Mouse (Mus musculus) liver, embryonic 14.5 days (tissue): ENCODE measurements around the gene Olfr49. TPM values are rescaled to one million over a fixed set of nuclear protein-coding genes. Genes with fewer than 3 reads are reported as not detected.

Experiments
- ATAC-seq: fragments of 200-750 bp; cut with Nextera tagmentation; 2 replicates; pipeline ENCODE4 v1.8.0; 2017; ENCODE audit warnings: moderate number of reproducible peaks, mild to moderate bottlenecking, moderate library complexity; ENCODE audit not compliant: insufficient read depth
- DNase-seq, 3 experiments: peaks; one replicate each; pipeline ENCODE4 v3.0.0-alpha.2; 2012 to 2013; ENCODE audit warnings: low read depth in 3 of 3, low spot score in 3 of 3
- H3K27ac ChIP-seq: fragments of 300-500 bp; sonication (generic); 2 replicates; pipeline ENCODE4 v1.5.1; 2014; ENCODE audit warnings: moderate library complexity, mild to moderate bottlenecking, control low read depth, inconsistent platforms
- H3K27me3 ChIP-seq: fragments of 300-500 bp; sonication (generic); 2 replicates; pipeline ENCODE4 v1.6.1; 2014; ENCODE audit warnings: mild to moderate bottlenecking, low read length, moderate library complexity; ENCODE audit not compliant: control insufficient read depth, insufficient read depth
- H3K36me3 ChIP-seq: fragments of 300-500 bp; sonication (generic); replicated peaks from 2 replicates; pipeline ENCODE4 v1.6.1; 2014; ENCODE audit warnings: low read depth; ENCODE audit not compliant: control insufficient read depth, insufficient read depth
- H3K4me1 ChIP-seq, 2 experiments: fragments of 200-500 bp in 1 of 2; fragments of 300-500 bp in 1 of 2; sonication (generic) in 1 of 2; replicated peaks; 2 replicates each; pipeline ENCODE4 v1.6.1; 2012 to 2014; ENCODE audit warnings: antibody characterized with exemption in 1 of 2, inconsistent platforms in 1 of 2, low read length in 1 of 2; ENCODE audit not compliant: control insufficient read depth in 2 of 2, insufficient read depth in 2 of 2
- H3K4me2 ChIP-seq: fragments of 300-500 bp; sonication (generic); 2 replicates; pipeline ENCODE4 v1.6.1; 2014; ENCODE audit warnings: low read depth, mild to moderate bottlenecking, control low read depth, moderate library complexity
- H3K4me3 ChIP-seq, 2 experiments: fragments of 200-500 bp in 1 of 2; fragments of 300-500 bp in 1 of 2; sonication (generic) in 1 of 2; 2 replicates each; pipeline ENCODE4 v1.5.1; 2012 to 2014; ENCODE audit warnings: low read depth in 2 of 2, low read length in 2 of 2, mild to moderate bottlenecking in 2 of 2, control low read depth in 1 of 2, inconsistent platforms in 1 of 2, moderate library complexity in 1 of 2; ENCODE audit not compliant: insufficient read depth in 1 of 2
- H3K9ac ChIP-seq: fragments of 300-500 bp; sonication (generic); replicated peaks from 2 replicates; pipeline ENCODE4 v1.6.1; 2014; ENCODE audit warnings: mild to moderate bottlenecking, control low read depth, moderate library complexity
- H3K9me3 ChIP-seq: fragments of 300-500 bp; sonication (generic); 2 replicates; pipeline ENCODE4 v1.6.1; 2016; ENCODE audit warnings: low read length, mixed read lengths; ENCODE audit not compliant: control insufficient read depth
- CTCF ChIP-seq: IDR thresholded peaks from 2 replicates; pipeline ENCODE4 v1.5.1; 2016; ENCODE audit warnings: antibody characterized with exemption, low read depth, control low read depth
- EP300 ChIP-seq: IDR thresholded peaks from 2 replicates; pipeline ENCODE4 v1.6.1; 2016; ENCODE audit warnings: antibody characterized with exemption, low read depth
- WGBS: fragments of 180-500 bp; shearing (Covaris S2); extraction: QIAGEN DNeasy Blood & Tissue Kit; methylation state at CpG from one replicate; pipeline ENCODE4 v1.1.7; 2014; ENCODE audit not compliant: insufficient replicate concordance; 5-methylcytosine and 5-hydroxymethylcytosine counted together
- polyA plus RNA-seq, 2 experiments: library from polyadenylated mRNA; depleted of rRNA in 1 of 2; stranded (reverse) in 1 of 2; unstranded in 1 of 2; fragments of >200 nt; fragmentation: Nextera tagmentation in 1 of 2; extraction: Ambion mirVana in 1 of 2; gene quantifications; 2 replicates each; pipeline versions ENCODE4 v1.2.1 to v1.2.3; 2012 to 2014

The Olfr49 gene
- polyA plus RNA-seq, 2 experiments, result not detected

DNA sequence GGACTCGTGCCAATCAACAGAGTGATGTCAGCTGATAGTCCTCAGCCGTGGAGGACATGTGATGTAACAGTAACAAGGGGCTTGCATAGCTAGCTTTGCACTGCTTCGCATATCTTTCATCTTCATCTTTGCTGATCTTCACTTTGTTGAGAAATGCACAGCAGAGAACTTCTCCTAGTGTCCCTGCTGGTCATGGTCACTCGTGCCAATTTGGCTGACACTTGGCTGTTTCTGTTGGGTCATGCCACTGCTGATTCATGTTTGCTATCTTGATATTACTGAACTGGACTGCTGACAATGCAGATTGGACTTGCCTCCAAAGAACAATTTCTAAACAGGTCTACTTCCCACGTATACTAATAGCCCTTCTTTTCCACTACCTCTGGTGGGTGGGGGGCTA is 15.4 kb upstream of the Olfr49 start:
- DNase-seq, result no peak
- H3K27ac ChIP-seq, result no peak overlapping the region
- no peaks in the 10 kb centered on the region for H3K36me3 ChIP-seq
- H3K9me3 ChIP-seq, result no peaks in the 10 kb centered on the region
- no peak overlapping the region for H3K9ac ChIP-seq
- no peak for ATAC-seq
- no peak overlapping the region for H3K4me2 ChIP-seq
- WGBS, result 51% methylated on average over 5 of the region's 5 CpGs
- TF ChIP-seq EP300, result no peak
- TF ChIP-seq CTCF, result no peak
- H3K4me3 ChIP-seq, result no peak overlapping the region
- H3K4me1 ChIP-seq, result no peaks in the 10 kb centered on the region
- H3K27me3 ChIP-seq, result no peaks in the 10 kb centered on the region; the same call in 1 of the 2 replicates

DNA sequence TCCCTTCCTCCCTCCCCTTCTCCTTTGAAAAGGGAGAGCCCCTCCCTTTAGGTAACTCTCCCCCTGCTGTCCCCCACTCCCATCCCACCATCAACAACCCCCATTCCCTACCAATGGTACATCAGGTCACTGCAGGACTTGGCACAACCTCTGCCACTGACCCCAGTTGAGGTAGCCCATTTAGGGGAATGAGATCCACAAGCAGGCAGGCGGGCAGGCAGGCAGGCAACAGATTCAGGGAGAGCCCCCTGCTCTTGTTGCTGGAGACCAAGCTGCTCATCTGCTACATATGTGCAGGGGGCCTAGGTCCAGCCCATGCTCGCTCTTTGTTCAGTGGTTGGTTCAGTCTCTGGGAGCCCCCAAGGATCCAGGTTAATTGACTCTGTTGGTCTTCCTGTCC is 8.3 kb downstream of the Olfr49 start:
- no peak for ATAC-seq
- Histone ChIP-seq H3K27me3 (no peaks in the 10 kb centered on the region), H3K4me2 (no peak overlapping the region), H3K4me3 (no peak overlapping the region), H3K9me3 (no peaks in the 10 kb centered on the region), H3K4me1 (no peaks in the 10 kb centered on the region), H3K9ac (no peak overlapping the region), H3K27ac (no peak overlapping the region), H3K36me3 (no peaks in the 10 kb centered on the region)
- TF ChIP-seq EP300, result no peak
- no peak for TF ChIP-seq CTCF
- DNase-seq, result no peak
- WGBS, result 67% methylated on average over 2 of the region's 2 CpGs

DNA sequence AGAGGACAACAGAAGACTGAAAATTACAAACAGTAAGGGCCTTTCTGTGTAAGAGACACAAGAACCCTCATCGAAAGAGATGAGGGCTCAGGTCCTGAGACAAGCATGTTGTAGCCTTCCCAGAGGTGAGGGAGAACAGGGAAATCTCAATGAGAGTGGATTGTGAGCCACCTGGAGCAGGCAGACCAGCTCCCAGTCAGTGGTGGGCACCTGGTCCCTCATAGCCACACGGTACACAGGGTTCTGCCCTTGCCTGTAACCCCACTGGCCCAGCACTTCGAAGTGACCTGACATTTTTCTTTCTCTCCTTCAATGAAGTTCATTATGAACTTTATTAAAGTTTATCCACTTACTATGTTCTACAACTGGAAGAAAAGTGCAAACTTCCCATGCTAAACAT is 12.0 kb downstream of the Olfr49 start:
- no peak for DNase-seq
- no peak overlapping the region for H3K4me3 ChIP-seq
- WGBS, result 53% methylated on average over 3 of the region's 3 CpGs

DNA sequence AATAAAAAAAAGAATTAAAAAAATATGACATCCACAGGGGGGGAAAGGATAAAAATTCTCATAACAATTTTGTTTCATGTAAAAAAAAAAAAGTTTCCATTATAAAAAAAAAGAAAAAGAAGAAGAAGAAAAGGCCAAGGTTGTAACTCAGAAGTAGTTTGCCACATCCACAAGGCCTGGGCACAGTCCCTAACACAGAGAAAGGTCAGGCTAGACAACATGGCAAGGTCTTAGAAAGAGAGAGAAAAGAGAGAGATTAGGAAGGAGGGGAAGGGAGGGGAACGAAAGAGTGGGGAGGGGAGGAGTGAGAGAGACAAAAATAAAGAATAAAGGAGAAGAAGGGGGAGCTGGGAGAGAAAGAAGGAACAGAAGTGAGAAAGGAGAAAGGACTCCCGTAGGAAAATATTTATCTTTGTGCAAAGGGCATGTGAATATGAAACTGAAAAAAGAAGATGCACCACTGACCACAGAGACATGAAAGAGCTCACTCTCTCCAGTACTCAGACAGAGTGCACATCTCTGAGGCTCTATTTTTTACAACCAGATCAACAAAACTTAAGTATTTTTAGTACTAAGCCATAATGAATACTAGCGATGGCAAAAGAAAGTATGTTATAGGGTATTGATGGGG is 12.6 kb downstream of the Olfr49 start:
- ATAC-seq (no peak), DNase-seq (no peak)
- no peaks in the 10 kb centered on the region for H3K4me1 ChIP-seq
- TF ChIP-seq CTCF, result no peak
- no peak for TF ChIP-seq EP300
- H3K27me3 ChIP-seq, result no peaks in the 10 kb centered on the region
- no peak overlapping the region for H3K9ac ChIP-seq
- H3K9me3 ChIP-seq, result no peaks in the 10 kb centered on the region
- H3K36me3 ChIP-seq, result no peaks in the 10 kb centered on the region
- H3K4me2 ChIP-seq, result no peak overlapping the region
- H3K4me3 ChIP-seq, result no peak overlapping the region
- H3K27ac ChIP-seq, result no peak overlapping the region
- 57% methylated on average over 3 of the region's 3 CpGs for WGBS

More for the DNA sequence above, 12.0 kb downstream of the Olfr49 start:
- no peaks in the 10 kb centered on the region for H3K36me3 ChIP-seq
- H3K9ac ChIP-seq, result no peak overlapping the region
- H3K4me1 ChIP-seq, result no peaks in the 10 kb centered on the region
- H3K27me3 ChIP-seq, result no peaks in the 10 kb centered on the region
- no peak for ATAC-seq
- H3K27ac ChIP-seq, result no peak overlapping the region
- H3K9me3 ChIP-seq, result no peaks in the 10 kb centered on the region
- no peak overlapping the region for H3K4me2 ChIP-seq
- no peak for TF ChIP-seq EP300
- no peak for TF ChIP-seq CTCF

DNA sequence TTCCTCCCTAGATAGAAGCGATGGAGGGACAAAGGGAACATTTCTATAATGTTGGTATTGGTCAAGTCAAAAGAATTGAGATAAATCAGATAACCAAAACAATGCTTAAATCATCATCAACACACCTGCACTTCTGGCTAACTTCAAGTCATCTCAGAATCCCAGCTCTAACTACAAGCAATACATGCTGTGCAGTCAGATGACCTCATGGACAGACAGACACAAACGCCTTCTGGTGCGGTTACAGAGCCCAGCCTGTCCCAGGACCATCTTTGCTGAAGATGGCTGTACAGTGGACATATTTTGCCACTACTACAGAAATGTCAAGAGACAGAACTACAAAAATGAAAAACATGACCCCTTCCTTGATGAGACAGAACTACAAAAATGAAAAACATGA is 14.3 kb downstream of the Olfr49 start:
- DNase-seq, result no peak
- no peak overlapping the region for H3K27ac ChIP-seq
- ATAC-seq, result no peak
- TF ChIP-seq CTCF (no peak), EP300 (no peak)
- H3K4me3 ChIP-seq, result no peak overlapping the region
- no peaks in the 10 kb centered on the region for H3K27me3 ChIP-seq
- no peak overlapping the region for H3K9ac ChIP-seq
- no peaks in the 10 kb centered on the region for H3K9me3 ChIP-seq
- no peaks in the 10 kb centered on the region for H3K36me3 ChIP-seq
- no peaks in the 10 kb centered on the region for H3K4me1 ChIP-seq
- H3K4me2 ChIP-seq, result no peak overlapping the region
- WGBS, result 79% methylated on average over 3 of the region's 3 CpGs
